Mouse (Mus musculus) spleen, adult 2 months (tissue): ENCODE results near the gene Hoxa9.

ENCODE experiments used
- CTCF ChIP-seq: fragments of 200-500 bp; IDR thresholded peaks from 2 replicates; pipeline ENCODE4 v1.5.1; 2011; ENCODE audit warnings: mild to moderate bottlenecking, inconsistent platforms; ENCODE audit not compliant: insufficient read depth, insufficient read length, insufficient replicate concordance; ENCODE audit errors: extremely low read depth
- POLR2A ChIP-seq: fragments of 200-500 bp; IDR thresholded peaks from 2 replicates; pipeline ENCODE4 v1.6.1; 2011; ENCODE audit warnings: low read depth, low read length, inconsistent platforms

GRCm38 (mm10) chr6:52216691-52217458 is 14.0 kb downstream of the Hoxa9 start:
- TF ChIP-seq CTCF (no peak), POLR2A (no peak)
